Mouse (Mus musculus) stomach, postnatal 0 days (tissue): Measurements from ENCODE around the gene Ints5. TPM values are rescaled to one million over a fixed set of nuclear protein-coding genes. Genes with fewer than 3 reads are reported as not detected.

ENCODE experiments used
- ATAC-seq: fragments of 200-750 bp; cut with Nextera tagmentation; 2 replicates; pipeline ENCODE4 v1.8.0; 2017; ENCODE audit not compliant: low FRiP score, low TSS enrichment
- DNase-seq: peaks from one replicate; pipeline ENCODE4 v3.0.0-alpha.2; 2016; ENCODE audit warnings: low spot score
- H3K27ac ChIP-seq: fragments of 300-500 bp; sonication (generic); replicated peaks from 2 replicates; pipeline ENCODE4 v1.5.1; 2014; ENCODE audit warnings: mild to moderate bottlenecking, control low read depth
- H3K27me3 ChIP-seq: fragments of 300-500 bp; sonication (generic); 2 replicates; pipeline ENCODE4 v1.6.1; 2014; ENCODE audit warnings: low read length; ENCODE audit not compliant: control insufficient read depth, insufficient read depth
- H3K36me3 ChIP-seq: fragments of 300-500 bp; sonication (generic); 2 replicates; pipeline ENCODE4 v1.6.1; 2014; ENCODE audit warnings: low read length, mixed read lengths; ENCODE audit not compliant: control insufficient read depth, insufficient read depth
- H3K4me1 ChIP-seq: fragments of 300-500 bp; sonication (generic); replicated peaks from 2 replicates; pipeline ENCODE4 v1.6.1; 2014; ENCODE audit warnings: antibody characterized with exemption; ENCODE audit not compliant: control insufficient read depth, insufficient read depth
- H3K4me2 ChIP-seq: fragments of 300-500 bp; sonication (generic); replicated peaks from 2 replicates; pipeline ENCODE4 v1.6.1; 2014; ENCODE audit warnings: low read depth, mild to moderate bottlenecking, control low read depth, moderate library complexity
- H3K4me3 ChIP-seq: fragments of 300-500 bp; sonication (generic); 2 replicates; pipeline ENCODE4 v1.5.1; 2014; ENCODE audit warnings: low read depth, low read length, control low read depth
- H3K9ac ChIP-seq: fragments of 300-500 bp; sonication (generic); 2 replicates; pipeline ENCODE4 v1.6.1; 2014; ENCODE audit warnings: mild to moderate bottlenecking, low read length, control low read depth, mixed read lengths
- H3K9me3 ChIP-seq: fragments of 300-500 bp; sonication (generic); 2 replicates; pipeline ENCODE4 v1.6.1; 2016; ENCODE audit warnings: low read length; ENCODE audit not compliant: control insufficient read depth
- CTCF ChIP-seq: IDR thresholded peaks from 2 replicates; pipeline ENCODE4 v1.5.1; 2016; ENCODE audit warnings: antibody characterized with exemption, low read depth, mild to moderate bottlenecking, moderate library complexity
- EP300 ChIP-seq: optimal IDR thresholded peaks from 2 replicates; pipeline ENCODE3; 2016; ENCODE audit warnings: antibody characterized with exemption
- WGBS: fragments of 180-500 bp; shearing (Covaris S2); extraction: QIAGEN DNeasy Blood & Tissue Kit; methylation state at CpG from one replicate; pipeline ENCODE4 v1.1.7; 2014; 5-methylcytosine and 5-hydroxymethylcytosine counted together
- polyA plus RNA-seq: library from polyadenylated mRNA; unstranded; fragments of >200 nt; fragmentation: Nextera tagmentation; extraction: Ambion mirVana; gene quantifications from 2 replicates; pipeline ENCODE4 v1.2.1, GENCODE M21; 2015

The Ints5 gene
- polyA plus RNA-seq, 1 experiment from 2014 or later: 19.1 TPM

DNA sequence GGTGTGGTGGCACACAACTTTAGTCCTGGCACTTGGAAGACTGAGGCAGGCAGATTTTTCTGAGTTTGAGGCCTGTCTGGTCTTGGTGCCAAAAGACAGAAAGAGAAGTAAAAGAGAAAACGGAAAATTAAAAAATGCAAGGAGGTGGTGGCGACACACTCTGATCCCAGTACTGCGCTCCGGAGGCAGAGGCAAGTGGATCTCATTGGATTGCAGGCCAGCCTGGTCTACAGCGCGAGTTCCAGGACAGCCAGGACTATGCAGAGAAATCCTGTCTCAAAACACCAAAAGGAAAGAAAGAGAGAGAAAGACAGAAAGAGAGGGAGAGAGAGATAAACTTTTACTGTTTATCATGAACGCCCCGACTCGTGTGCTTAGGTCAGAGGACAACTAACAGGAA is 22.0 kb upstream of the Ints5 start:
- Histone ChIP-seq H3K36me3 (peaks cover 23% of the 10 kb centered on the region), H3K4me3 (peak overlapping the region; percentile 98), H3K9ac (peak overlapping the region; percentile 57; the same call in 1 of the 2 replicates), H3K27me3 (no peaks in the 10 kb centered on the region), H3K9me3 (no peaks in the 10 kb centered on the region), H3K4me2 (peak overlapping the region; percentile 93), H3K27ac (peak overlapping the region; percentile 77), H3K4me1 (0 out of 2 replicates have a peak, but pooled peaks cover 6% of the 10 kb centered on the region)
- DNase-seq: no peak
- TF ChIP-seq CTCF: no peak
- TF ChIP-seq EP300: no peak
- ATAC-seq: no peak
- WGBS: 37% methylated on average over 9 of the region's 9 CpGs

DNA sequence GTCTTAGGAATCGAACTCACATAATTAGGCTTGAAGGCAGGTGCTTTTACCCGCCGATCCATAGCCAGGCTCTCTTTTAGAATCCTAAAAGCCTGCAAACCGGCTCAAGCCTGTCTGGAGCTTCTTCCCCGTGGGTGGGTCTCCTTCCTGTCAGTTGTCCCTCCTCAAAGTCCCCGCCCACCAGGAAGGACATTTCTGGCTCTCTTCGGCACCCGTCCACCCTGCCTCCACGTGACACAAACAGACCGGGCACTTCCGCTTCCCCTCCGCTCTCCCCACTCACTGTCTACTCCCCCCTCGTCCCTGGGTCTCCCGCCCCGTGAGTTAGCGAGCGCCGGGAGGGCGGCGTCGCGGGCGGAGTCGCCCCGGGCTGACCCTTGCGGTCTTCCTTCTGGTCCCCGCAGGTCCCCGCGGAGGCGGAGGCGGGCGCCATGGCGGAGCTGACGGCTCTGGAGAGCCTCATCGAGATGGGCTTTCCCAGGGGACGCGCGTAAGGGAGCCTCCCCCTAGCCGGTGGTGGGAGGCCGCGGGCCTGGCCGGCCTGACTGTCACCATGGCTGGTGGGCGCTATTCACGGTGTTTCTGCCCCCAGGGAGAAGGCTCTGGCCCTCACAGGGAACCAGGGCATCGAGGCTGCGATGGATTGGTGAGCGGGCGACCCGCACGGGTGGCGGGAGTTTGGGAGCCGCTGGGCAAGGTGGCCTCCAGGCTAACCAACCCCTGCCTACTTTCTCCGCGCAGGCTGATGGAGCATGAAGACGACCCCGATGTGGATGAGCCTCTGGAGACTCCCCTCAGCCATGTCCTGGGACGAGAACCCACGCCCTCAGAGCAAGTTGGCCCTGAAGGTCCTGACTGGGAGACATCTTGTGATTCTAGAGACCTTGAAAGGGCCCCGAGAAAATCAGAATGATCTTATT is 21.3 kb upstream of the Ints5 start, which contains the start of gene Ubxn1:
Ubxn1 (plus strand) TSS at position 230 of the 920 bp plus-strand sequence.
- Histone ChIP-seq H3K4me3 (peak within 1 kb of the TSS; percentile 98), H3K4me1 (0 out of 2 replicates have a peak, but pooled peaks cover 6% of the 10 kb centered on the region), H3K9me3 (no peaks in the 10 kb centered on the region), H3K4me2 (peak within 1 kb of the TSS; percentile 93), H3K9ac (peak within 1 kb of the TSS; percentile 96), H3K27ac (peak within 1 kb of the TSS; percentile 96), H3K36me3 (peaks cover 23% of the 10 kb centered on the region), H3K27me3 (no peaks in the 10 kb centered on the region)
- under 1% methylated on average over 56 of the region's 59 CpGs for WGBS
- ATAC-seq (peak; percentile 93), DNase-seq (peak; percentile 97)
- peak; percentile 83 for TF ChIP-seq EP300
- TF ChIP-seq CTCF: no peak

DNA sequence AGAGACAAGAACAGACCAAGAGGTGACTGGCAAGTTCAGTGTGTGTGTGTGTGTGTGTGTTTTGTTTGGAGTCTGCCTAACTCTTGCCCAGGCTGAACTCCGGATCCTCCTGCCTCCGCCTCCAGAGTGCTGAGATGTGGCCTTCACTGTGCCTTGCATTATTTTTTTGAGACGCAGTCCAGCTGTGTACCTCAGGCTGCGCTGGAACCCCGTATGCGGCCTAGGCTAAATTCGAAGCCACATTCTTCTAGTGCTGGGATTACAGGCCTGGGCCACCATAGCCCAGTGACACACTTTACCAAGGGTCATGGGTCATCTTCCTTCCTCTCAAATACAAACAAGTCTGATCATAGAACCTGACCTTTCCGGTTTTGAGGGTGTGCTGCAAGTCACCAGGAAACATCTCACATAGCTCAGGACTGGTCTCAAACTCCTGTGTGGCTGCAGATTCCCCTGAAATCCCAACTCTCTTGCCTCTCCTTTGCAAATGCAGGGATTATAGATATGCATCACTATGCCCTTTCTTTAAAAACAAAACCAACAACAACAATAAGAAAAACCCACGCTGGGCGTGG is 20.5 kb upstream of the Ints5 start:
- 0 out of 2 replicates have a peak, but pooled peaks cover 6% of the 10 kb centered on the region for H3K4me1 ChIP-seq
- peak overlapping the region; percentile 93 for H3K4me2 ChIP-seq
- WGBS: 47% methylated on average over 10 of the region's 10 CpGs
- H3K9ac ChIP-seq: peak overlapping the region; percentile 96
- H3K4me3 ChIP-seq: peak overlapping the region; percentile 98
- peak; percentile 25 for ATAC-seq
- no peak for TF ChIP-seq CTCF
- TF ChIP-seq EP300: no peak
- H3K36me3 ChIP-seq: peaks cover 23% of the 10 kb centered on the region
- peak overlapping the region; percentile 96 for H3K27ac ChIP-seq
- H3K9me3 ChIP-seq: no peaks in the 10 kb centered on the region
- peak; percentile 33 for DNase-seq
- H3K27me3 ChIP-seq: no peaks in the 10 kb centered on the region

DNA sequence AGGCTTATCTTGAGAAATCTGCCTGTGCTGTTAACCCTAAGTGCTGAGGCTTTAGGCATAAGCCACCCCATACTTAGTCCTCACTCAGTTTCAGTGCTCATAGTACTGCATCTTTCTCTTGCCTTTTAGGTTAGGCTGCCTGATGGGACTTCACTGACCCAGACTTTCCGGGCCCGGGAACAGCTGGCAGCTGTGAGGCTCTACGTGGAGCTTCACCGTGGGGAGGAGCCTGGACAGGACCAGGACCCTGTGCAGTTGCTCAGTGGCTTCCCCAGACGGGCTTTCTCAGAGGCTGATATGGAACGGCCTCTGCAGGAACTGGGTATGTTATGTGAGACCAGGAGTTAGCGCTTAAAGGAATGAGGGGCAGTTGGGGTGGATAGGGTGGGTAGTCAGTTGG is 17.8 kb upstream of the Ints5 start:
- H3K36me3 ChIP-seq: peaks cover 27% of the 10 kb centered on the region
- ATAC-seq: no peak
- H3K27ac ChIP-seq: peak overlapping the region; percentile 78
- H3K4me3 ChIP-seq: no peak overlapping the region
- 73% methylated on average over 7 of the region's 7 CpGs for WGBS
- TF ChIP-seq CTCF: no peak
- no peak overlapping the region for H3K9ac ChIP-seq
- H3K4me1 ChIP-seq: 0 out of 2 replicates have a peak, but pooled peaks cover 6% of the 10 kb centered on the region
- no peaks in the 10 kb centered on the region for H3K9me3 ChIP-seq
- peak; percentile 40 for DNase-seq
- no peak overlapping the region for H3K4me2 ChIP-seq
- no peaks in the 10 kb centered on the region for H3K27me3 ChIP-seq

DNA sequence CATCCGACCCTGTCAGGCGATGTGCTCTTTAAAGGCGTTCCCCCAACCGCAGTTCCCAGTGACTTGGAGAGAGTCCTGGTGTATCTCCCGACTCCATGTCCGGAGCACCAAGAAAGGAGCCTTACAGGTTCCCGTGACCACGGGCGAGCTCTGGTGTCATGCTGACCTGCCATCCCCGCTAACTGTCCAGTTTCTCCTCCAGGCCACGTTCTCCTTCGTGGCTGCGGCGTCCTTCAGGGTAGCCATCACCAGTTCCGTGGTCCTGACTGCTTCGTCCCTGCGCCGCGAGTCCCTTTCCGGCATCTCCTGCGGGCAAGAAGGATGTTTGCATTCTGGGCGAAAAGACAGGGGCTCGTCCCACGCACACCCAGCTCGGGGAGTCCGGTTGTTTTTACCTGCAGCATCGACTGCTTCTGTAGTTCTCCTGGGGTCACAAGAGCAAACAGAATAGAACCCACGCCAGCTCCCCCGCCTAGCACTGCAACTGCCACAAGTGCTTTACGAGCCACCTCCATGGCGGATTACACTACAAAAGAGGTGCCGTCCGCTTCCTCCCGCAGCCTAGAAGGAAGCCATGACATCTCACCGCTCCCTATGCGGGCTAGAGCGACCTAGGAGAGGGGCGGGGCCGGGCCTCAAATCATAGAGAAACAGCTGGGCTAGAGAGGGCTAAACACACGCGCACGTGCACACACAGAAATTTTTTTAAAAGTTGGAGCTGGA is 12.3 kb upstream of the Ints5 start, which contains the start of gene Uqcc3:
Uqcc3 (minus strand) TSS at position 613 of the 723 bp plus-strand sequence.
- Histone ChIP-seq H3K27ac (peak within 1 kb of the TSS; percentile 92), H3K27me3 (no peaks in the 10 kb centered on the region), H3K4me2 (peak within 1 kb of the TSS; percentile 79), H3K36me3 (peaks cover 8% of the 10 kb centered on the region; the same call in 1 of the 2 replicates), H3K4me1 (no peaks in the 10 kb centered on the region), H3K9me3 (no peaks in the 10 kb centered on the region), H3K4me3 (peak within 1 kb of the TSS; percentile 82), H3K9ac (peak within 1 kb of the TSS; percentile 83)
- ATAC-seq: peak; percentile 94
- TF ChIP-seq EP300 (no peak), CTCF (no peak)
- under 1% methylated on average over 42 of the region's 42 CpGs for WGBS
- peak; percentile 90 for DNase-seq
